Mouse (Mus musculus): Measurements from ENCODE around the gene Adcyap1r1. TPM values are rescaled to one million over a fixed set of nuclear protein-coding genes. Genes with fewer than 3 reads are reported as not detected.
A peak's percentile ranks its signal among the peaks of the same experiment; 100 is the strongest.

Gene Adcyap1r1
- total RNA-seq, 2 experiments from 2014 or later = 23.8 to 35.7 TPM

DNA sequence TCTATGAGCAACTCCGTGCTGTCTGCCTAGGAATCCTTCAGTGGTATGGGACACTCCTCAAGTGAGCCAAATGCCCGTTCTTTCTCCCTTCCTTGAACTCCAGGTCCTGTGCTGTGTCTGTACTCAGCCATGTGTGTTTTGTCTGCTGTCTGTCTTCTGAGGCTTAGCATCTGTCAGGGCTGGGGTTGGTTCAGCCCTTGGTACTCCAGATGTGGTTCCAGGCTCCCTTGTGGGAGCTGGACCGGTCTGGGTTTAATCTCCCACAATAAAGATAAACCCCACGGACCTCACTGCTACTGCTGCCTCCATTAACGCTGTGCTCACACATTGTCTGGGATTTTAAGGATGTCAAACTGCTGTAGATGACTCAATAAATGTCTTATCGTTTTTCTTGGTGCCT is 49.3 kb downstream of the Adcyap1r1 start:
- DNase-seq = no peak

DNA sequence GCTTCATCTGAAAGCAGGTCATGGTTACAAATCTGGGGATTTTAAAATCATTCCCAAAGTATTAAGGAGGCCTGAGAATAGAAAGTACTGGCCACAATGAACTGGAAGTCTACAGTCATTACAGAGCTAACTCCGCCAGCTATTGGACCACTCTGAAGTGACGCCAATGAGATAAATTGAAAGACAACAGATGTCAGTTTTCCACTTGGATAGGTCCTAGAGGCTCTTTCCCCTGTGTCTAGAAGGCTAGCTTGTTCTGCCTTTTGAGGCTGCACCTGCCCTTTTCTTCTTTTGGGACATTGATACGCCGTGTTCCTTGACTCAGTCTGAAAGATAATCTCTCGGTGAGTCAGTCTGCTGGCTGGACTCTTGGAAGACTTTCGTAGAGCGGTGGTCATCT is 50.5 kb downstream of the Adcyap1r1 start:
- DNase-seq = no peak

DNA sequence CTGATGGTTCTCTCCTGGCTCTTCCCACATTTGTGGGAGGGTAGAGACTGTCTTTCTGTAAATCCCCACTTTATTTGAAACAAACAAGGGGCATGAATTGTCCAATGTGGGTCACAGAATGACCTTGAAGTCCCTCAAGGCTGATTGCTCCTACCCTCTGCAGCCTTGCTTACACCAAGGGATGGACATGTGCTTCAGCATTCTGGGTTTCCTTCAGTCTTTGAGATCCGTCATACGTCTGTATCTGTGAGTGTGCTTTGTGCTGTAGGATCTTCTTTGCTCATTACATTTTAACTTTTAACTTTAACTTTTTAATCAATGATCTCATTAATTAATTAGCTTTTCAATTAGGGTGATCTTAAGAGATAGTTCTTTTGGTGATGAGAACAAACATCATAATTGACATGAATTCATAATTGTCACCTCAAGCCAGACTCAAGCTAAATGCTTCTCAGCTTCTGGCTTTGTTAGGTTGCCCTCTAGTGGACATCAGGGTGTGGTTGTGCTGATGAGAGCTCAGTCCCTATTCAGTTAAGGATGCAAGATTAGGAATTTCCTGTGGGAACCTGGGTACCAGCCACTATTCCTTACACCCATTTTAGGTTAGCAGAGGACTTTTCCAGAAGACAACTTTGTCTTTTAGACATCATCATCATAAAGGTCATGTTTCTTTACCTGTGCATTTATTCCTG is 53.2 kb downstream of the Adcyap1r1 start:
- DNase-seq = peak; percentile 38 to 54

DNA sequence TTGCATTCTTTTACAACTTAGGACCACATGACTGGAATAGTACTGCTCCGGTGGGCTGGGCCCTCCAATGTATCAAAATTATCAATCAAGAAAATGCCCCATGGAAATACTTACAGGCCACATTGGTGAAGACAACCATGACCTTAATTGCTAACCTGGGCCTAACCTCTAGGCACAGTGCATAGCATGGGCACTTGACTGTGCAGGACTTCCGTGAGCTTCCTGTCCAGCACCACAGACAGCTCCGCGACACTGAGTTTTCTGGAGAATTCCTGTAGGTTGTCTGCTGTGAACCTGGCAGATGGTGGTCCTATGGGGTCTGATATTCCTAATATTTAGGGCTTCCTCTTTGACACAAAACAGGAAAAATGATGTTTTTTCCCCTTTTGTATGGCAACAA is 54.7 kb downstream of the Adcyap1r1 start:
- DNase-seq = no peak

DNA sequence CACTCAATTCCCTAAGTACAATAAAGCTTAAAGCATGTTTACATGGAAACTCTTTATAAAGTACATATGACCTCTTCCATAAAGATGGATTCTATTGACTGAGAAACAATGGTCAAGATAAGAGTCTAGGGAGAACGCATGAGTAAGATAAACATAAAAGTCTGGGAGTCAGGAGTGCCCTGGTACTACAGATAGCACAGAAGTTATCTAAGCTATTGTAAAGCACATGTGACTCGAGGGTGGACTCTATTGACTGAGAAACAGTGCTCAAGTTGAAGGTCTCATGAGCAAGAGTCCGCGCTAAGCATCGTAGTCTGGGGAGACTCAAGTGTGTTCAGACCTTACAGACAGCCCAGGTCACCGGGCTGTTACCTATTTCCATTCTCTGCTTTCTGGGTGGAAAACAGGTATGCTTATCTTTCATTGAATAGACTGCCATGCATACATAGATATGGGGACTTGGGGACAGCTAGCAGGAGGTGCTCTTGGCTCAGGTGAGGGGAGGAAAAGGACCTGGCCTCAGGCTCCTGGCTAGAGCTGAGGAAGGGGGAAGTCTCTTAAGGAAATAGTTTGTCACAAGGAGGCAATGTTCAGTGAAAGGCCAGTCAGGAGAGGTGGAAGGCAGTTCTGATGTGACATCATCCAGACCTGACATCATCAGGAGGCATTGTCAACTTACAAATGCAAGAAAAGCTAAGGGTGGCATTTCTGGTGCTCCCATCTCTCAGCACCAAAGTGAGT is 57.5 kb downstream of the Adcyap1r1 start:
- no peak for DNase-seq

DNA sequence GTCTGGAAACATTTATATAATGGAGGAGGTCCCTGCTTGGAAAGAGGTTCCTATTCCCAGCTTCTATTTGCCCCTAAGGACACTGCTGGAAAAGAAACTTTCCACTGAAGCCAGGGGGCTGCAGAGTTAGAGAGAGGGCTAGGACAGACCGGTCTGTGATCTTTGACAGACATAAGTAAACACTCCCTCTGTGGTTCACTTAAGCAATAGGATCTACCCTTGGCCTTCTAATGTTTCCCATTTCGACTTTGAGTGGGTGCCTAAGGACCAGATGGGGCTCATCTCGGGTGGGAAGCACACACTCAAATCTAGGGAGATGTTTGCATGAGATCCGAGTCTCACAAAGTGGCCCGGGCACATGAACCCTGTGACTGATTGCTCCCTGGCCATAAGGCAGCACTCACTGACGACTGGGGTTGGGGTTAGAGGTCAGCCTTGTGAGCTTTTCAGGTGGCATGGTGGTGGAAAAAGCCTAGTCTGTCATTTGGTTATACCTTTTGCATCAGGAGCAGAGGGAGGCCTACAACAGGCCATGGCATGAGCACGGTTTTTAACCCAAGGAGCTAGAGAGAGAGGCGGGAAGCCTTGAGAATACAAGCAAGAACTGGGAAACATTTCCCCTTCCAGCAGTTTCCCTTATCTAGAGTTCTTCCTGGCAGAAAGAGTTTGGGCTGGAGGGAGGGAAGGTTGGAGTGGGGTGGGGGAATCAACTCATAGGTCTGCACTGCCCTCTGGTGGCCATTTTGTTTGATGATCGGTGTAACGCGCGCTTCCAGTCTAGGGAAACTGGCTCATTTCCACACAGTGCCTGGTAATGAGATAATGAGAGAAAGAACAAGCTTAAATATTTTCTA is 59.7 kb downstream of the Adcyap1r1 start:
- DNase-seq = peak; percentile 72 to 78

DNA sequence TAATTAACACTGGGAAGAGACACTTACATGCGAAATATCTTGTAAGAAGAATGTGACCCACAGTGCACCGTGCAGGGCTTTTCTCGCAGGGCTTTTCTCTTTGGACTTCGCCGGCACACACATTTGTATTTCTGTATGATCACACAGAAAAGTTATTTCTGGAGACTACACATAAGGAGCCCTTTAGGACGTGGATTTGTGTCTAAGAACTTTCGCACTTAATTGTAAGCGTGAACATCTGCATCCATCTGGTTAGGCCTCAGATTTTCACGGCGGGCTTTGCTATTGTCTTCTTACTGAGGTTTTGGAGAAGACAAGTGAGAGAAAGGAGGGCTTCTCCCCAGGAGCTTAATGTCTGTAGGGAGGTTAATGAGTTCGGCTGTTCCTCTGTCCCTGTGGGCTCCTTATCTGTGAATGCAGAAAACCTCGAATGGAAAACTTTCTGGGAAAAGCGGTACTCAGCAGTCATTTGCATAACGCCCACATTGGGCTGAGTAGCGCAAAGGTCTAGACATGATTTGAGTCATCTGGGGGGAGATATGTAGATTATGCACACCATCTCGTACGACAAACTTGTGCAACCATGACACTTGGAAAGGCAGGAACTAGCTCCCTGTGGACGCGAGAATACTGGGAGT is 60.4 kb downstream of the Adcyap1r1 start:
- DNase-seq = no peak

DNA sequence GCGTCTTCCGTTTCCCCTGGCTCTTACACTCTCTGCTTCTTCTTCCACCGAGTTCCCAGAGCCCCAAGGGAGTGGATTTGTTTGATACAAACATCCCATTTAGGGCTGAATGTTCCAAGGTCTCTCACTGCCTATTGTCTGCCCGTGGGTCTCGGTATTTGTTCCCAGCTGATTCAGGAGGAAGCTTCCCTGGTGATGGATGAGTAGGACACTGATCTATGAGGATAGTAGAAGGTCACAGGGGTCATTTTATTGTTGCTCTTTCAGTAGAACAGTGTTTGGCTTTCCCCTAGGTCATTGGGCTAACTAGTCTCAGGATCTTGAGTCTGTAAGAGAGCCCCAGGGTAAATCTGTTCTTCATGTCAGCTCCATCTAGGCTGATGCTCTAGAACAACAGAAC is 61.7 kb downstream of the Adcyap1r1 start:
- no peak for DNase-seq

DNA sequence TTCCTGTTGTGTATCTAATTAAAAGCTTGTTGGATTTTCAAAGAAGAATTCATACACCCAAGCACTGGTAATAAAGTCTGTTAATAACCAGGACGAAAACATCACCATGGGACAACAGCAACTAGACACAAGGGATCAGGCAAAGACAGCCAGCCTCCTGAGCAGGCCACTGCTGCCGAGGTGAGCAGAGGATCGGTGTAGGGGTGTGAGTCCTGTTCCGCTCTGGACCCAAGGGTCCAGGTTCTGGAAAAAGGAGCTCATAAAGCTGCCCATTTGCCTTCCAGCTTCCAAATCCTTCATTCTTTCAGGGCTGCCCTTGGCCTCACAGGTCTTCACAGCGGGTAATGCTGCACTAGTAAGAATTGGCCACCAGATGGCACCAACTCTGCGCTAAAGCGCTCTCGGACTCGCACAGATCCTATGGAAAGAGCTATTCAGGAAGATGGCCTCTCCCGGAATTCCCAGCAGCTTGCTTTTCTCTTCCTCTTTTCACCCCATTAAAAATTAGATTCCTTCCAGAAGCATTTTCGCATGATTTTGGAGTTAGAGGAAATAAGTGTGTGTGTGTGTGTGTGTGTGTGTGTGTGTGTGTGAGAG is 67.9 kb downstream of the Adcyap1r1 start:
- peak; percentile 82 for DNase-seq

DNA sequence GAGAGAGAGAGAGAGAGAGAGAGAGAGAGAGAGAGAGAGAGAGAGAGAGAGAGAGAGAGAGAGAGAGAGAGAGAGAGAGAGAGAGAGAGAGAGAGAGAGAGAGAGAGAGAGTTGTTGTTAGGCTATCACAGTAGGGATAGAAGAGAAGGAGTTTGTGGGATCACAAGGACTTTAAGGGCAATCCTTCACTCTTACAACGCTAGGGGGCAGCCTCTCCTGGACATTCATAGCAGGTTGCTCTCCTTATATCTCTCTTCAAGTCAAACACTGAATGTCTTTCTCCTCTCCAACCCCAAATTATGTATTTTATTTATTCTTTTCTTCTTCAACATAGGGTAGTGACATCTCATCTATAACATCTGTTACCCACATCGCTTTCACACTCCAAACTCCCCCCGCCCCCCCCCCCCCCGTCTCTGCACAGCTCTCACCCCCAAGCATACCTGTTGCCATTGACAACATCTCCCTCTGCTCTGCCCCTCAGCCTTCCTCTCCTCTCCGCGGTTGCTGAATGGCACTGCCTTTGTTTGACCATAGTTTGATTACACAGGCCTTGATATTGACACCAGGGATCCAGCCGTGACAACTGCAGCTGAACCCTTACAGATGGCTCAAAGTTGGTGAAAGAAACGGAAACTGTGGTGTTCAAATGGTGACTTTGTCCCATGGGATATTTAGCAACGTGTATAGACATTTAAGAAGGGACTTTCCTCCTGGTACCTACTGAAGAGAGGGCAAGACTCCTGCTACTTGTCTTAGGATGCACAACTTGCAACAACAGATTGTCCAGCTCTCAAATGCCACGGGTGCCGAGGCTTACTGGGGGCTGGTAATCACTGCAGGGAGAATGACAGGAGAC is 68.7 kb downstream of the Adcyap1r1 start:
- DNase-seq = peak; percentile 37 to 52

DNA sequence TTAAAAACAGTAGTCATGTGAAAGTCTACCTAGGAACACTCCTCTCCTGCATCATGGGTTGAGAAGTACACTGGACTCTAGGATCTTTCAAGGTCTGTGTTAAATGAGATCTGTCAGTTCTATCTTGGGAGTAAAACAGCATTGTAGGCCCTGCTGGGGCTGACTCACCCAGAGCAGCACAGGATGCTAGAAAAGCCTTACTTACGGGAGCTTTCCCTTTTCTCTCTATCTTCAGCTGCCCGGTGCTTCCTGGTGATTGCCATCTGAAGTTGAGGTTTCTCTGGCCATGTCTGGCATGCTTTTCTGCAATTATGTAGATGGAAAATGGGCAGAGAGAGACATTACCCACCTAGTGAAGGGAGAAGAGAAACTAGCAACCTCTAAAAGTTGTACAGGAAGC is 84.7 kb downstream of the Adcyap1r1 start:
- DNase-seq = no peak

DNA sequence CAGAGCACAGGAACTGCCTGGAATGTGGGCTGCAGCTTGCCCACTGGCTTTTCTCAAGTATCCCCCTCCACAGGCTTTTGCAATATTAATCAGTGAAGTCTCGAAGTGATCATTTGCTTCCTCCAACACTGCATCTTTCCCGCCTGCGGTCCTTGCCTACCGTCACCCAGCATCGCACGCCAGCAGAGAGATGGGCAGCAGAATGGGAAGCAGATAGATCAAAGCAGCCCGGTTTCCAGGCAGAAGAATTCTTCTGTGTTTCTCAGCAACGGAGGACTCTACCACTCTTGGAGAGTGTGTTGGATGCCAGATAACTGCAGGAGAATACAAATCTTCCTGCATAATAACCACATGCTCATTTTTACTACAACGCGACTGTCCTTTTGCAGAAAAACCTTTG is 87.4 kb downstream of the Adcyap1r1 start:
- DNase-seq = no peak

DNA sequence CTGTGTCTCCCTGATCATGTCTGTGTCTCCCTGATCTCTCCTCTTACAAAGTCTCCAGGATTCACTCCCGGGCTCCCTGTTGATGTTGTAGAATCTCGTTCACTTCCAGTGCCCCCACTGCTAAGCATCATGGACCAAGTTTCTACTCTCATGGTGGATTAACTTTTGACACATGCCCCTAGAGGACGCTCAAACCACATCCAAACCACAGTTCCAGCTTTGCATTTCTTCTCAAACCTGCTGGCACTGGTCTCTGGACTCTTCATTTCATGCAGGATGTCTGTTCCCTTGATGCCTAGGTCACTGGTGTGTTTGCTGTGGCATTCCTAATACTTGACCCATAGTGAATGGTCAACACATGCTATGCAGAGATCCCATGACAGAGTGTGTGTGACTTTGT is 90.6 kb downstream of the Adcyap1r1 start:
- DNase-seq = no peak

DNA sequence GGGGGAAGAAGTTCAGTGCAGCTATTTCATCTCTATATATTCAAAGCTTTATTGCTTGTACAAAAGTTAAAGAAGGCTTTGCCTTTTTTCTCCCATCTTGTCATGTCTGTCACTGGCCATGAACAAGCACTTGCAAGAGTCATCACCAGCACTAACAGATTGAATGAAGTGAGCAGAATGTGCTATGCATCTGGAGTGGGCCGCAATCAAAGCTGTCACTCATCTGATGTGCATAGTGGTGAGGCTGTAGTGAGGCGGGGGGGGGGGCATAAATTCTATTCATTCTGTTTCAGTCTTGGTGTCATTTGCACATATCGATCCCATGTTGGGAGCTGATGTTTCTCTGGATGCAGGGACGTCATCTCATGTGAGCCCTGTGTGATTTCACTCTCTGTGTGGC is 91.6 kb downstream of the Adcyap1r1 start:
- DNase-seq = no peak

DNA sequence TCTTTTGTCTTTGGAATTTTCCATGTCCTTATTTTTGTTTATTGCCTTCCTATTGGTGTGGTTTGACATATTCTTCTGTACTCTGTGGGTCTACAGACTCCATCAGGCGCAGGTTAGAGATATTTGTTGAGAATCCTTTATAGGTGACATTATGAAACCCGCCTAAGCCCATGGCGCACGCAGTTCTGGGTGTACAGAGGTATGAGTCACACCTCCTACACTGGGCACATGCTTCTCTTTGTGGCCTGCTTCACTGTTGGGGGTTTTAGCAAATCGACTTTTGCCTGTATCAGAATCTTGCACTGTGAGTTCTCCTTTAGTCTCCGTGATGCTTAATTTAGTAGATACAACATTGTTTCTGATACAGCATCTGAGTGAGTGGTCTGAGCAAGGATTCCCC is 97.4 kb downstream of the Adcyap1r1 start:
- DNase-seq = no peak

DNA sequence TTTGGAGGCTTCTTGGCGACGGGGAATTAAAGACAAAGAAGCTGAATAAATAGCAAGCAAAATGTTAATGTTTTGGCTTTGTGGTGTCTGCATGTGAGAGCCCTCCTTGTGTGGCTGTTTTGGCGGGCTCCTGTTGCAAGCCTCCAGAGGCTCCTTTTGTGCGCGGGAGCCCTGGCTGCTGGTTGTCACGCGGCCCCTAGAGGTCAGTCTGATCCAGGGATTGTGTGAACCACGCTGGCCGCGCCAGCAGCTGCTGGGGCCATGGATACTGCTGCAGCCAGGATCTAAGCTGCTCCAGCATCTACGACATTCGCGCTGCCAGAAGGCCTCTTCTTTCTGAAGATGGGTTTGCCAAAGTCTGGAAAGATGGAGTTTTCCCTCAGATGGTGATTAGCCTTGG is 99.1 kb downstream of the Adcyap1r1 start:
- DNase-seq = peak; percentile 10 to 23

Small RNA genes within 50 kb of the gene (microRNA-seq; reads per million reads assigned to microRNA genes)
- not detected for gene Gm44352

Other genes with a start within 250 kb of the Adcyap1r1 start
- gene Mindy4, start 248.6 kb upstream of the Adcyap1r1 start, total RNA-seq (2021) = 1 to 10 TPM; 3.9 to 5.3 TPM
- 10 to 100 TPM; 45.2 to 72.8 TPM for gene Aqp1, start 115.5 kb upstream of the Adcyap1r1 start, total RNA-seq (2021)
- not detected for gene Ghrhr, start 75.7 kb upstream of the Adcyap1r1 start, total RNA-seq (2021)
- gene Neurod6, start 229.3 kb downstream of the Adcyap1r1 start, total RNA-seq (2021) = not detected